Mouse (Mus musculus): ENCODE measurements at regions not wholly inside any gene's neighbourhood (a gene's known extent, or its start where the extent isn't known, plus 50 kb on each side); places are given as distances from the start of the nearest gene placed in this dataset.

DNA sequence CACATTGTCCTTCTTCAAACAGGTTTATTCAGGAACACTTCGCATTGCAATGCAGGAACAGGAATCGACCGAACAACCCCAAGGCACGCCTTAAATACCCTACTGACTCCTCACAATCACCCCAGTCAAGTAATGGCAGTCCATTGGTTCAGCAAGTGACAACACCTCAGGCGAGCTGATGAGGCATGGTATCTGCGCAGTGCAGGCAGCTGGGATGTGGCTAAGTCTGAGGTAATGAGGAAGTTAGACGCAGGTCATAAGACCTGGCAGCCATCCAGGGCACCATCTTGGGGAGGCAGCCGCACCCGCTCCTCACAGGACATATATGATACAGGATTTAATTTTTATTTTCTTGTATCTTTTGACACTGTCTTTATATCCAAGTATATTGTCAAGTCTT, 1251.6 kb downstream of the Basp1 start:
- DNase-seq: no peak

DNA sequence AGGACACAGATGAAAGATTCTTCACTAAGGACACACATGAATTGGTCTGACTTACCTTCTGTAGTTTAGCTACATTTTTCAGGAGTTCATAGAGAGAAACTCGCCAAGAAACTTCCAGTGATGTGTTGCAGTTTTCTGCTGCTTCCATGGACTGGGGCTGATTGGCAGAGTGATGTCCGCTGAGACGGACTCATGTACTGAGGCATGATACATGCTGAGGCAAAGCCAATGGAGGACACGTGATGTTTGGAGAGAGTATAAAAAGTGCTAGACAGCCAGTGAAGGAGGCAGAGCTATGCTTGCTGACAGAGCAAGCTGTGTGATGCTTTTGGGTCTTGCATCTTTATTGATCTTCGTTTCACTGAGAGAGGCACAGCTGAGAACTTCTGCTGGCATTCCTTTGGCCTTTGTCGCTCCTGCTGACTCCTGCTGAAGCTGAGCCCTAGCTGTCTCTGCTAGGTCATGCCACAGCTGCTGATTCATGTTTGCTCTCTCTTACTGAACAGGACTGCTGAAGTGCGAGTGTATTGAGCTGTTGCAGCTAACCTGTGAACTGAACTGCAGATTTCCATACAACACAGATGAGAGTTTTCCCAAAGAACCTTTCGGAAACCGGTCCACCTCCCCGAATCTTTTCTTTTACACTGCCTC, 1255.7 kb downstream of the Basp1 start:
- DNase-seq: no peak

DNA sequence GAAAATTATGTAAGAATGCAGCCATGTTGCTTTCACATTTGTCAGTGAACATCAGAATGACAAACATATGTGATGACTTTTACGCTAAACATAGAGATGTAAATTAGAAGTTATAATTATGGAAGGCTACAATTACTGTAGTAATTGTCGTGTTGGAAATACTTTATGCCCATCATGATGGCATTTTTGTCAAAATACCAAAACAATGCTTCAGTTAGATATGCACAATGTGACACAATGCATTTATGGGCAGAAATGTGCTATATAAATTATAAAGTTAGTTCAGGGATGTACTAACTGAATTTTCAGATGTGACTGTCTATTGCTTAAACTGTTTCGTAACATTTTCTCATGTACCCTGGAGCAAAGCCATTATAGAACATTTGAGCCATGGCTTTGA, 1259.3 kb downstream of the Basp1 start:
- DNase-seq: no peak

DNA sequence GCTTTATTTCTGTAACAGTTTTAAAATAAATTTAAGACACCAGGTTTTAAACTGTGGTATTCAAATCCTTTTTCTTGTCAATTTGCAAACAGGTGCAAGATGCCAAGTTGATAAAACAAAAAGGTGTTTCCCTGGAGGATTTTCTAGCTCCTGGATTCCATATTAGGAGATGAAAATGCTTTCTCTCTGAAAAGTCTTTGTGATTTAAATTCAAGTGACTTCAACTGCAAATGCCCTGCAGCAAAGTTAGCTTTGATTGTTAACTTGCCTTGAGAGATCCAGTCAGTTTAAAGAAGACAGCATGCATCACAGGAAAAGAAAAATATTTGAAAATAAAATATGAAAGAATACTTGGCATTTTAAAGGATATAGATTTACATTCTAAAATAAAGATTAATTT, 1289.3 kb downstream of the Basp1 start:
- no peak for DNase-seq

DNA sequence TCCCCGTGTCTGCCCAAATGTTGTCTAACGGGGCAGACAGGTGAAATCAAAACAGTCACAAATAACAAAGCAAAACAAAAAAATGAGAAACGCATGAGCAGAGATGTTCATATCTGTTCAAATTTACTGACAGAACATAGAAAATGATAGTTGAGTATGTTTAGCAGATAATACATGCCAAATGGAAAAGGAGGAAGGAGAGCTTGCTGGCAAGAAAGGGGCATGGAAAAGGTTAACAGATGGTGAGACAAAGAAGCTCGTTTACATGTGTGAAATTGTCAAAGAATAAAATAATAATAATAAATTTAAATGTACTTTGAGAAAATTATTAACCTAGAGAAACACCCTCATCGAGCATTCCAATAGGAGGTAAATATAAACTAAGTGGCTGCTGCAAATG, 1327.3 kb downstream of the Basp1 start:
- no peak for DNase-seq

DNA sequence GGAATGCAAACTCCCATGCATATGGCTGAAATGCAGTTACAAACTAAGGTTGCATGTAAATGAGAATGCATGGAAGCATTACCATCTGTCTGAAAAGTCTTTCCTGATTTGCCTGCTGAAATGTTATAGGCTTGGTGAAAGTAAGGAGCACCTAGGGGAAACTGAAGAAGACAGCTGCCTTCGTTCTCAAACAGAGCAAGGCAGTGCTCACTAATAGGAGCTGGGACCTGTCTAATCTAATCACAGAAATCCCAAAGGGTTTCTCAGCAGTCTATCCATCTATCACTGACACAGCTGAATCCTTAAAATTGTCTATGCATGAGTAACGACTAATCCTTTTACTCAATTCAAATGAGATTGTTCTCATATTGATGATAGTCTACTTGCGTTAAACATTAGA, 1360.4 kb downstream of the Basp1 start:
- DNase-seq: no peak

DNA sequence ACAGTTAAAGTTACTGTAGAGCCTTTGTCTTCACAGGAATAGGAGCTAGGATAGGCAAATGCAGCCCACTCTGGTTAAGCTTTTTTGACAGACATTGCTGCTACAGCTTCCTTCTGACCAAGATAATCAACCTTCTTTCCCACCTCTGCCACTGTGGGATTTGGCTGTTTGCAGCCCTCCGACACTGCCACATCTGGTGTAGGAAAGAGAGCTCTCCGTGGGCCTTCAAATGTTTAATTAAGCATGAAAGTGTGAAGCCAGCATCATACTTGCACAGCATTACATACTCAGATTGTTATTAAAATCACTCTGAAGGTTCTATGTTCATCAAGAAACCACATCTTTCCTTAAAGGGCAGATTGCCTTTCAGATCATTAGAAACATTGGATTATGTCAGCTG, 1372.7 kb downstream of the Basp1 start:
- DNase-seq: no peak

DNA sequence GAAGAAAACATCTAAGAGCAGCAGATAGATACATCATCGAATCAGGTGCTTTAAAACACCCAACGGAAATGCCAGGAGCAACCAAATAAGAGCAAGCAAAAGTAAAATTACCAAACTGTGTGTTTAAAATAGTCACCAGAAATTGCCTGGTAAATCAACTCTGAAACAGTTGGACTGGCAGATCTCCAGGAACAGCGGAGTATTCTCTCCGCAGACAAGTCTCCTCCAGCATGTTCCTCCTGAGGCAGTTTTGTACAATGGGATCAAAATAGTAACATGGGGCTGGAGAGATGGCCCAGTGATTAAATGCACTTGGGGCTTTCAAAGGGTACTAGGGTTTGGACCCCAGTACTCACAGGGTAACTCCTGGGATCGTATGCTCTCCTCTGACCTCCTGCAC, 1374.4 kb downstream of the Basp1 start:
- DNase-seq: peak; percentile 15

DNA sequence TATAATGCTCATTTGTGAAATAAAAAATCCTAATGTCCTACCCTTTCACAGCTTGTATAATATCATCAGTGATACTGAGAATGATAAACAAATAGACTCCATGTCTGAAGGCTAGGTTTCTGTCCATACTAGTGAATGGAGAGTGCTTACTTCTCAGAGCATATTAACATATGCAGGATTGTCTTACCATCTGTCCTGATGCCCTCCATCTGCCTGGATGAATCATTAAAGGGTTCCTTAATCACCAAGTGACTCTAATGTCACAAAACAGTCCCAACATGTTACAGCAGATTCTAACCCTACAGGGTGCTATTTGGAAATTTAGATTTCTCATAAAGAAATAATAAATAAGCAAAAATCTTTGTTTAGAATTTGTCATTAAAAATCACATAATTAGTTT, 1391.4 kb downstream of the Basp1 start:
- DNase-seq: peak; percentile 42

DNA sequence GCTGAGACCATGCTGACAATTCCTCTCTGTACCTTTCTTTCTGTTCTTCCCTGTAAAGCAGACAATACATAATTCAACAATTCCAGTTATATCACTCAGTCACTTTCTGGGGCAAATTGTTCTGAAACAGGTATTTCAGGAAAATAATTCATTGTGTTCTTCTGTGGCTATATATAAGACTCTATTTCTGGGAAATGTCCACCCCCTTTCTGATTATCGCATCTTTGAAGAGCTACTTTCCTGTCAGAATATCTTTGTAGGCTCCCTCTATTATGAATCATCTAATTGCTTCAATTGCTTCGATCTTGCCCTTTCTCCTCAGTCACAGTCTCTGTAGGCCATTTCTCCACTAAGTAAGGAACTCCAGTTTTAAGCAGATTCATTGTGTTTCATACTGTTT, 1408.9 kb downstream of the Basp1 start:
- DNase-seq: no peak

DNA sequence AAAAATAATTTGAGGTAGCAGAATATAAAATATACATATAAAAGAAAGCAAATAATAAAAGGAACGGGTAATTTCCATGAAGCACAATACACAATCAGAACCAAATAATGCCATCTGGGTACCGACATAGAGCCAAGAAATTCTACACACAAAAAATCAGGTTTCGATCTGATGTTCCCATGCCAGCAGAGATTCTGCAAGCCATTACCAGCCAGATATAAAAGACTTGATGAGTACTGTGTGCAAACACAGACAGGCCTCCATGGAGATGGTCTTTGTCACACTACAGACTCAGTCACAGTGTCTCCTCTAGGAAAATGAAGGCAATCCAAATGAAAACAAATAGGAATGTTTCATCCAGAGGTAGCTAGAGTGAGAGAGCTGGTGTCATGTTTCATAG, 1430.7 kb downstream of the Cdh18 start:
- DNase-seq: peak; percentile 21
